Mouse (Mus musculus): ENCODE measurements around the gene Elmo1. TPM values are rescaled to one million over a fixed set of nuclear protein-coding genes. Genes with fewer than 3 reads are reported as not detected.

Gene Elmo1
- total and polyA plus RNA-seq, 3 experiments, result 5.2 to 7.6 TPM; not detected in 1

DNA sequence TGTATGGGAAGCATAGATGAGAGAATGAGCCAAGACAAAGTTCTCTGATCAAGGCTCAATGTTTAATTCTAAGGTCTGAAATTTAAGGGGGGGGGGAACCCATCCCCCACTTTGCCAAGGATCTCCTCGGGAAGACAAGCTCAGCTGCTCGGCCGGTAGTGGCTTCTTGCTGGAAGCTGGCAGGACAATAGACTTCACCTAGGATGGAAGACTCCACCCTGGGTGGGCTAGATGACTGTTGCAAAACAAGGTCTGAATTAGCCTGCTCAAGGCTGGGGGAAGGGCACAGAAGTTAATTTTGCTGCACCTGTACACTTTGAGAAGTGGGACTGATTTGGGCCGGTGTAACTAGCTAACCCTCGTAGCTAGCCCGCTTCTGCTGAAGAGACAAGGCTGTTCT, 25.6 kb downstream of the Elmo1 start:
- Histone ChIP-seq H3K36me3 (ENCODE audit: control insufficient read depth in 1 of 2, insufficient read depth in 2 of 2, low read length in 2 of 2) (no peaks in the 10 kb centered on the region), H3K4me3 (ENCODE audit: control insufficient read depth in 1 of 2, insufficient read depth in 1 of 2, low read depth in 2 of 2, low read length in 2 of 2) (no peak overlapping the region), H3K9me3 (replicated peaks; ENCODE audit: insufficient read depth, low read length) (no peaks in the 10 kb centered on the region), H3K27me3 (ENCODE audit: control insufficient read depth in 1 of 2, insufficient read depth in 2 of 2, low read length in 2 of 2) (no peaks in the 10 kb centered on the region), H3K79me2 (ENCODE audit: control insufficient read depth, insufficient read depth, low read length, poor library complexity) (no peaks in the 10 kb centered on the region), H3K9ac (ENCODE audit: control insufficient read depth, low read depth, low read length, poor library complexity, severe bottlenecking) (no peak overlapping the region), H3K4me1 (ENCODE audit: control insufficient read depth in 1 of 2, insufficient read depth in 2 of 2, low read length in 2 of 2) (no peaks in the 10 kb centered on the region), H3K27ac (ENCODE audit: control insufficient read depth, low read depth, low read length) (no peak overlapping the region)
- DNase-seq (ENCODE audit: low read depth, low spot score), result no peak
- no peak for TF ChIP-seq POLR2A (IDR thresholded peaks at IDR 0.05; ENCODE audit: control insufficient read depth in 1 of 2, insufficient read depth in 1 of 2, low read depth in 1 of 2, low read length in 2 of 2, poor library complexity in 1 of 2)
- no peak for TF ChIP-seq JUND (IDR thresholded peaks at IDR 0.05; ENCODE audit: low read depth, low read length)
- TF ChIP-seq CHD1 (IDR thresholded peaks at IDR 0.05; ENCODE audit: low read depth, low read length), result no peak
- TF ChIP-seq MAX (IDR thresholded peaks at IDR 0.05; ENCODE audit: low read length), result no peak
- TF ChIP-seq USF1 (IDR thresholded peaks at IDR 0.05; ENCODE audit: low read depth, low read length), result no peak
- no peak for TF ChIP-seq KAT2A (conservative IDR thresholded peaks at IDR 0.05; ENCODE audit: low read depth, low read length)
- TF ChIP-seq ZC3H11A (IDR thresholded peaks at IDR 0.05; ENCODE audit: low read depth, low read length), result no peak

DNA sequence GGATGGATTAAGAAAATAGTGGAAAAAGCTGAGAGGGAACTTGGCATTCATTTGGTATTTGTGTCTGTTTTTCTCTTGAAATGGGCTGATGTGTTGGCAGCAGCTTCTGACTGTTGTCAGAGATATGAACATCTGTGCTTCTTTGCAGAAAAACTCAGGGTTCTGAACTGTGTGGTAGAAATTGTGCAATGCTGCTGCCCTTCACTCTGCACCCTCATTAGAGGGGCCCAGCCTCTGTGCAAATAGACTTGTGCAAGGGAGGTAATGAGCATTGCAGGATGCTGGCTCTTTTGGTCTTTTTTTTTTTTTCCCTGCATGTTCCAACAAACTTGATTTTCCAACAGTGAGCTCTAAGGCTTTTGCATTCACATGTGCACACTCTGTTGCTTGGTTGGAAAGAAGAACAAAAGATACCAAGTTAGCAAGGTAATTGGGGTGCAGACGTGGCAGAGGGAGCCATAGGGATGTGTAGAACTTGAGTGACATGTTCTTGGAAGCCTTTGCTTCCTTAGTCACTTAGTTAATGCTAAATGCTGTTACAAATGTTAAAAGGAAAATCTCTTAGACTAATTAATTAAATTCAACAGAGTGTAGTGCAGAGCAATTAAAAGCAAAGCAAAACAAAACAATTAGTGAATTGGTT, 26.6 kb downstream of the Elmo1 start:
- no peaks in the 10 kb centered on the region for H3K36me3 ChIP-seq (ENCODE audit: control insufficient read depth in 1 of 2, insufficient read depth in 2 of 2, low read length in 2 of 2)
- H3K9me3 ChIP-seq (replicated peaks; ENCODE audit: insufficient read depth, low read length), result no peaks in the 10 kb centered on the region
- no peaks in the 10 kb centered on the region for H3K27me3 ChIP-seq (ENCODE audit: control insufficient read depth in 1 of 2, insufficient read depth in 2 of 2, low read length in 2 of 2)
- no peaks in the 10 kb centered on the region for H3K4me1 ChIP-seq (ENCODE audit: control insufficient read depth in 1 of 2, insufficient read depth in 2 of 2, low read length in 2 of 2)
- no peak overlapping the region for H3K27ac ChIP-seq (ENCODE audit: control insufficient read depth, low read depth, low read length)
- H3K9ac ChIP-seq (ENCODE audit: control insufficient read depth, low read depth, low read length, poor library complexity, severe bottlenecking), result no peak overlapping the region
- no peaks in the 10 kb centered on the region for H3K79me2 ChIP-seq (ENCODE audit: control insufficient read depth, insufficient read depth, low read length, poor library complexity)
- no peak for TF ChIP-seq POLR2AphosphoS5 (IDR thresholded peaks at IDR 0.05; ENCODE audit: borderline replicate concordance, low read depth, low read length)
- no peak for TF ChIP-seq MAZ (IDR thresholded peaks at IDR 0.05; ENCODE audit: low read depth, low read length)
- no peak for TF ChIP-seq USF2 (IDR thresholded peaks at IDR 0.05; ENCODE audit: borderline replicate concordance in 1 of 2, insufficient read depth in 1 of 2, low read depth in 1 of 2, low read length in 2 of 2)
- TF ChIP-seq ETS1 (IDR thresholded peaks at IDR 0.05; ENCODE audit: low read depth, low read length), result no peak
- TF ChIP-seq ZKSCAN1 (IDR thresholded peaks at IDR 0.05; ENCODE audit: low read depth, low read length), result no peak
- TF ChIP-seq EP300 (IDR thresholded peaks at IDR 0.05; ENCODE audit: low read depth in 1 of 2, low read length in 2 of 2), result no peak
- TF ChIP-seq BHLHE40 (IDR thresholded peaks at IDR 0.05; ENCODE audit: borderline replicate concordance, low read depth, low read length), result no peak
- TF ChIP-seq GATA1 (IDR thresholded peaks at IDR 0.05; ENCODE audit: low read depth, low read length), result no peak
- TF ChIP-seq TBP (IDR thresholded peaks at IDR 0.05; ENCODE audit: low read depth, low read length), result no peak
- no peak for TF ChIP-seq ZNF384 (IDR thresholded peaks at IDR 0.05; ENCODE audit: low read depth, low read length)
- TF ChIP-seq GABPA (IDR thresholded peaks at IDR 0.05; ENCODE audit: low read depth, low read length), result no peak
- no peak for TF ChIP-seq MXI1 (IDR thresholded peaks at IDR 0.05; ENCODE audit: low read depth, low read length)
- TF ChIP-seq MAX (IDR thresholded peaks at IDR 0.05; ENCODE audit: low read length), result no peak
- TF ChIP-seq KAT2A (conservative IDR thresholded peaks at IDR 0.05; ENCODE audit: low read depth, low read length), result no peak
- TF ChIP-seq RAD21 (IDR thresholded peaks at IDR 0.05; ENCODE audit: low read depth, low read length), result no peak
- TF ChIP-seq POLR2A (IDR thresholded peaks at IDR 0.05; ENCODE audit: control insufficient read depth in 1 of 2, insufficient read depth in 1 of 2, low read depth in 1 of 2, low read length in 2 of 2, poor library complexity in 1 of 2), result no peak
- H3K4me3 ChIP-seq (ENCODE audit: control insufficient read depth in 1 of 2, insufficient read depth in 1 of 2, low read depth in 2 of 2, low read length in 2 of 2), result no peak overlapping the region
- DNase-seq (ENCODE audit: low read depth, low spot score), result no peak
